Mouse (Mus musculus): ENCODE measurements around the gene Tra2b. TPM values are rescaled to one million over a fixed set of nuclear protein-coding genes. Genes with fewer than 3 reads are reported as not detected.
"Not testable (repeated sequence)": the region's sequence is repeated elsewhere in the genome, so short reads cannot be mapped to it uniquely, and the experiment has no call there.

Tra2b gene
- polyA plus RNA-seq, 1 experiment from 2014 or later = 355 TPM

DNA sequence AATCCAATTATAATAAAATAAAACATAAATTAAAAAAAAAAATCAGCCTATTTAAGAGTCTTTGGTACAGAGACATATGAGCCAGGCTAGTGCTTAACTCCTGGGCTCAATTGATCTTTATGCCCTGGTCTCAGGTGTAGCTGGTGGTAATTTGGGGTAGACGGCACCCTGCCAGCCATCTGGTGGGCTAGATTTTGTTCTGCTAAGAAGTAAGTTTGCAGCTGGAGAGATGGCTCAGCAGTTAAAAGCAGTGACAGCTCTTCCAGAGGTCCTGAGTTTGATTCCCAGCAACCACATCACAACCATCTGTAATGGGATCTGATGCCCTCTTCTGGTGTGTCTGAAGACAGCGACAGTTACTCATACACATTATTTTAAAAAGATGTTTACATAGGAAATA lies 25.8 kb downstream of the Tra2b start:
- ATAC-seq (ENCODE audit: insufficient number of reproducible peaks, insufficient read depth, low FRiP score, low read depth) = no peak

DNA sequence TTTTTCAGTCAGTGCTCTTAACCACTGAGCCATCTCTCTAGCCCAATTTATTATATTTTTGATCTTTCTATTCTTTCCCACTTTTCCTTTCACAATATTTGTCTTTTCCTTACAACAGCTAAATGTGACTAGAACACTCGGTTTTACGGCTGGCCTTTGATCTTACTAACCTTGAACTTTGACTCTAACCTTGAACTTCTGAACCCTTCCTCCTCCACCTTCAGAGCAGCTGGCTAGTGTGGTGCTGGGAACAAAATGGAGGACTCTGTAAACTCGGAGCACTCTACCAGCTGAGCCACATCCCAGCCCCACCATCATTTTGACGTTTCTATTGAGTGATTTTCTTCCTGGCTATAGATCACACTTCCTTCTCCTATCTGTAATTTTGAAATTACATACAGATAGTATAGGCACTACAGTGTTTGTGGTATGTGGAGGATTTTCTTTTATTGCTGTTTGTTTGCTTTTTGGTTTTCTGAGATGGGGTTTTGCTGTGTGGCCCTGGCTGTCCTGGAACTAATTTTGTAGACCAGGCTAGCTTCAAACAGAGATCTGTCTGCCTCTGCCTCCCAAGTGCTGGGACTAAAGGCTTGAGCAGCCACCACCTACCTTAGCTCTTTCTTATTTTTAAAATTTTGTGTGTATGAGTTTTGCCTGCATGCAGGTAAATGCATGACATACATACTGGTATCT lies 26.7 kb downstream of the Tra2b start:
- no peak overlapping the region for H3K4me2 ChIP-seq (replicated peaks; ENCODE audit: low read depth, low read length)
- H3K4me3 ChIP-seq (ENCODE audit: low read depth, low read length) = no peak overlapping the region
- no peak overlapping the region for H3K9ac ChIP-seq (replicated peaks; ENCODE audit: low read depth, low read length)
- H3K36me3 ChIP-seq (ENCODE audit: control insufficient read depth, insufficient read depth, low read length) = peaks cover 30% of the 10 kb centered on the region
- WGBS = 66% methylated on average over 4 of the region's 4 CpGs
- no peak overlapping the region for H3K27ac ChIP-seq (ENCODE audit: low read length)
- ATAC-seq (ENCODE audit: insufficient number of reproducible peaks, insufficient read depth, low FRiP score, low read depth) = no peak
- H3K4me1 ChIP-seq (ENCODE audit: control insufficient read depth, insufficient read depth, low read length) = no peaks in the 10 kb centered on the region
- no peaks in the 10 kb centered on the region for H3K9me3 ChIP-seq (ENCODE audit: control insufficient read depth, low read depth, low read length)
- no peaks in the 10 kb centered on the region for H3K27me3 ChIP-seq (ENCODE audit: control insufficient read depth, insufficient read depth, low read length)

More for the DNA sequence above, 25.8 kb downstream of the Tra2b start:
- no peak overlapping the region for H3K4me2 ChIP-seq (replicated peaks; ENCODE audit: low read depth, low read length)
- H3K27me3 ChIP-seq (ENCODE audit: control insufficient read depth, insufficient read depth, low read length) = no peaks in the 10 kb centered on the region
- H3K27ac ChIP-seq (ENCODE audit: low read length) = no peak overlapping the region
- no peak overlapping the region for H3K4me3 ChIP-seq (ENCODE audit: low read depth, low read length)
- WGBS = 88% methylated on average over 2 of the region's 2 CpGs
- H3K4me1 ChIP-seq (ENCODE audit: control insufficient read depth, insufficient read depth, low read length) = no peaks in the 10 kb centered on the region
- peaks cover 39% of the 10 kb centered on the region for H3K36me3 ChIP-seq (ENCODE audit: control insufficient read depth, insufficient read depth, low read length)
- no peaks in the 10 kb centered on the region for H3K9me3 ChIP-seq (ENCODE audit: control insufficient read depth, low read depth, low read length)
- H3K9ac ChIP-seq (replicated peaks; ENCODE audit: low read depth, low read length) = no peak overlapping the region

GRCm38 (mm10) chr16:22238402-22238801 lies 27.4 kb downstream of the Tra2b start:
- not testable (repeated sequence) for H3K4me3 ChIP-seq (ENCODE audit: low read depth, low read length); ATAC-seq (ENCODE audit: insufficient number of reproducible peaks, insufficient read depth, low FRiP score, low read depth); H3K27ac ChIP-seq (ENCODE audit: low read length); H3K4me2 ChIP-seq (replicated peaks; ENCODE audit: low read depth, low read length); H3K27me3 ChIP-seq (ENCODE audit: control insufficient read depth, insufficient read depth, low read length); H3K9me3 ChIP-seq (ENCODE audit: control insufficient read depth, low read depth, low read length); H3K4me1 ChIP-seq (ENCODE audit: control insufficient read depth, insufficient read depth, low read length); H3K9ac ChIP-seq (replicated peaks; ENCODE audit: low read depth, low read length)
- peaks cover 24% of the 10 kb centered on the region for H3K36me3 ChIP-seq (ENCODE audit: control insufficient read depth, insufficient read depth, low read length)
- WGBS = 92% methylated on average over 4 of the region's 4 CpGs

DNA sequence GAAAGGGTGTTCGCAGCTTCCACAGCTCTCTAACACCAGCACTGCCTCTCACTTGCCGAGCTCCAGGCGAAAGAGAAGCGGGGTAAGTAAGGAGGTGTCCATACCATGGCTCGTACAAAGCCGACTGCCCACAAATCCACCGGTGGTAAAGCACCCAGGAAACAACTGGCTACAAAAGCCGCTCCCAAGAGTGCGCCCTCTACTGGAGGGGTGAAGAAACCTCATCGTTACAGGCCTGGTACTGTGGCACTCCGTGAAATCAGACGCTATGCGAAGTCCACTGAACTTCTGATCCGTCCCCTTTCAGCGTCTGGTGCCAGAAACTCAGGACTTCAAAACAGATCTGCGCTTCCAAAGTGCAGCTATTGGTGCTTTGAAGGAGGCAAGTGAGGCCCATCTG lies 29.0 kb downstream of the Tra2b start:
- ATAC-seq (ENCODE audit: insufficient number of reproducible peaks, insufficient read depth, low FRiP score, low read depth) = no peak
- H3K27me3 ChIP-seq (ENCODE audit: control insufficient read depth, insufficient read depth, low read length) = no peaks in the 10 kb centered on the region
- H3K4me3 ChIP-seq (ENCODE audit: low read depth, low read length) = no peak overlapping the region
- no peaks in the 10 kb centered on the region for H3K4me1 ChIP-seq (ENCODE audit: control insufficient read depth, insufficient read depth, low read length)
- H3K9me3 ChIP-seq (ENCODE audit: control insufficient read depth, low read depth, low read length) = no peaks in the 10 kb centered on the region
- no peak overlapping the region for H3K27ac ChIP-seq (ENCODE audit: low read length)
- H3K4me2 ChIP-seq (replicated peaks; ENCODE audit: low read depth, low read length) = no peak overlapping the region
- WGBS = 91% methylated on average over 16 of the region's 16 CpGs
- H3K9ac ChIP-seq (replicated peaks; ENCODE audit: low read depth, low read length) = no peak overlapping the region
- H3K36me3 ChIP-seq (ENCODE audit: control insufficient read depth, insufficient read depth, low read length) = peaks cover 8% of the 10 kb centered on the region; the same call in 1 of the 2 replicates

DNA sequence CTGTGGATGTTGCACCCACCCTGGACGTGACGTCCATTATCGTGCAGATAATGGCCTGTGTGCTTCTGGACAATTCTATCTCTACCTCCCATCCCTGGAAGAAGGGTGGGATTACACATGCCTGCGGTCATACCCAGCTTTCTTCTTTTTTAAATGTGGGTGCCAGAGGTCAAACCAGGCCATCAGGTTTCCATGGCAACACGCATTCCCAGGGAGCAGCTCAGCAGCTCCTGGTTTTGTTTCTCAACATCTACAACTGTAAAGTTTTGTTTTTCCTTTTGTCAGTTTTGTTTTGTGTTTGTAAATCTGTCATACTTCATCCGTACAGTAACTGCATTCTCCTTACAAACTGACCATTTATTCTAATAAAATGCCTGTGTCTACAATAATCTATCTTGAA lies 31.3 kb downstream of the Tra2b start:
- Histone ChIP-seq H3K27me3 (ENCODE audit: control insufficient read depth, insufficient read depth, low read length) (no peaks in the 10 kb centered on the region), H3K4me1 (ENCODE audit: control insufficient read depth, insufficient read depth, low read length) (no peaks in the 10 kb centered on the region), H3K9ac (replicated peaks; ENCODE audit: low read depth, low read length) (no peak overlapping the region), H3K9me3 (ENCODE audit: control insufficient read depth, low read depth, low read length) (no peaks in the 10 kb centered on the region), H3K27ac (ENCODE audit: low read length) (no peak overlapping the region), H3K4me2 (replicated peaks; ENCODE audit: low read depth, low read length) (no peak overlapping the region), H3K4me3 (ENCODE audit: low read depth, low read length) (no peak overlapping the region), H3K36me3 (ENCODE audit: control insufficient read depth, insufficient read depth, low read length) (no peaks in the 10 kb centered on the region)
- WGBS = 48% methylated on average over 6 of the region's 6 CpGs
- ATAC-seq (ENCODE audit: insufficient number of reproducible peaks, insufficient read depth, low FRiP score, low read depth) = no peak

- not testable (repeated sequence) for H3K4me2 ChIP-seq (replicated peaks; ENCODE audit: low read depth, low read length); H3K9me3 ChIP-seq (ENCODE audit: control insufficient read depth, low read depth, low read length); H3K4me3 ChIP-seq (ENCODE audit: low read depth, low read length); H3K4me1 ChIP-seq (ENCODE audit: control insufficient read depth, insufficient read depth, low read length); H3K9ac ChIP-seq (replicated peaks; ENCODE audit: low read depth, low read length); H3K27me3 ChIP-seq (ENCODE audit: control insufficient read depth, insufficient read depth, low read length); H3K36me3 ChIP-seq (ENCODE audit: control insufficient read depth, insufficient read depth, low read length); H3K27ac ChIP-seq (ENCODE audit: low read length); ATAC-seq (ENCODE audit: insufficient number of reproducible peaks, insufficient read depth, low FRiP score, low read depth)
- WGBS = 82% methylated on average over 16 of the region's 16 CpGs
These were observed 35.5 kb downstream of the Tra2b start for GRCm38 (mm10) chr16:22230276-22230675.

- 79% methylated on average over 1 of the region's 1 CpGs for WGBS
- ATAC-seq (ENCODE audit: insufficient number of reproducible peaks, insufficient read depth, low FRiP score, low read depth) = no peak
- no peaks in the 10 kb centered on the region for H3K9me3 ChIP-seq (ENCODE audit: control insufficient read depth, low read depth, low read length)
- no peaks in the 10 kb centered on the region for H3K4me1 ChIP-seq (ENCODE audit: control insufficient read depth, insufficient read depth, low read length)
- no peaks in the 10 kb centered on the region for H3K36me3 ChIP-seq (ENCODE audit: control insufficient read depth, insufficient read depth, low read length)
- no peak overlapping the region for H3K4me3 ChIP-seq (ENCODE audit: low read depth, low read length)
- no peak overlapping the region for H3K9ac ChIP-seq (replicated peaks; ENCODE audit: low read depth, low read length)
- no peaks in the 10 kb centered on the region for H3K27me3 ChIP-seq (ENCODE audit: control insufficient read depth, insufficient read depth, low read length)
- no peak overlapping the region for H3K4me2 ChIP-seq (replicated peaks; ENCODE audit: low read depth, low read length)
- H3K27ac ChIP-seq (ENCODE audit: low read length) = no peak overlapping the region
These were observed 62.3 kb downstream of the Tra2b start for GRCm38 (mm10) chr16:22203501-22203900.

GRCm38 (mm10) chr16:22201858-22202257 lies 63.9 kb downstream of the Tra2b start:
- Histone ChIP-seq H3K4me1 (ENCODE audit: control insufficient read depth, insufficient read depth, low read length) (no peaks in the 10 kb centered on the region), H3K27me3 (ENCODE audit: control insufficient read depth, insufficient read depth, low read length) (no peaks in the 10 kb centered on the region), H3K27ac (ENCODE audit: low read length) (no peak overlapping the region), H3K9ac (replicated peaks; ENCODE audit: low read depth, low read length) (no peak overlapping the region), H3K9me3 (ENCODE audit: control insufficient read depth, low read depth, low read length) (no peaks in the 10 kb centered on the region), H3K4me2 (replicated peaks; ENCODE audit: low read depth, low read length) (no peak overlapping the region), H3K4me3 (ENCODE audit: low read depth, low read length) (no peak overlapping the region), H3K36me3 (ENCODE audit: control insufficient read depth, insufficient read depth, low read length) (no peaks in the 10 kb centered on the region)
- no peak for ATAC-seq (ENCODE audit: insufficient number of reproducible peaks, insufficient read depth, low FRiP score, low read depth)
- WGBS = 52% methylated on average over 3 of the region's 3 CpGs

GRCm38 (mm10) chr16:22200476-22200875 lies 65.3 kb downstream of the Tra2b start:
- WGBS = 59% methylated on average over 1 of the region's 1 CpGs
- no peaks in the 10 kb centered on the region for H3K4me1 ChIP-seq (ENCODE audit: control insufficient read depth, insufficient read depth, low read length)
- no peak overlapping the region for H3K4me2 ChIP-seq (replicated peaks; ENCODE audit: low read depth, low read length)
- H3K36me3 ChIP-seq (ENCODE audit: control insufficient read depth, insufficient read depth, low read length) = no peaks in the 10 kb centered on the region
- H3K27me3 ChIP-seq (ENCODE audit: control insufficient read depth, insufficient read depth, low read length) = no peaks in the 10 kb centered on the region
- H3K4me3 ChIP-seq (ENCODE audit: low read depth, low read length) = no peak overlapping the region
- H3K9ac ChIP-seq (replicated peaks; ENCODE audit: low read depth, low read length) = no peak overlapping the region
- no peak for ATAC-seq (ENCODE audit: insufficient number of reproducible peaks, insufficient read depth, low FRiP score, low read depth)
- no peaks in the 10 kb centered on the region for H3K9me3 ChIP-seq (ENCODE audit: control insufficient read depth, low read depth, low read length)
- H3K27ac ChIP-seq (ENCODE audit: low read length) = no peak overlapping the region
